Mouse (Mus musculus) small intestine, adult 2 months (tissue): ENCODE measurements at regions not wholly inside any gene's neighbourhood (a gene's known extent, or its start where the extent isn't known, plus 50 kb on each side); places are given as distances from the start of the nearest gene placed in this dataset.
"Not testable (repeated sequence)": the region's sequence is repeated elsewhere in the genome, so short reads cannot be mapped to it uniquely, and the experiment has no call there.

Experiments used
- H3K27ac ChIP-seq: fragments of 200-500 bp; 2 replicates; pipeline ENCODE4 v1.5.1; 2012; ENCODE audit warnings: low read depth, low read length, control low read depth, inconsistent platforms; ENCODE audit not compliant: insufficient read depth
- H3K27me3 ChIP-seq: fragments of 200-500 bp; 2 replicates; pipeline ENCODE4 v1.6.1; 2012; ENCODE audit warnings: mild to moderate bottlenecking, moderate library complexity, low read length, inconsistent platforms; ENCODE audit not compliant: control insufficient read depth, insufficient read depth
- H3K36me3 ChIP-seq: fragments of 200-500 bp; 2 replicates; pipeline ENCODE4 v1.6.1; 2012; ENCODE audit warnings: mild to moderate bottlenecking, low read length, control low read depth, inconsistent platforms; ENCODE audit not compliant: control insufficient read depth, insufficient read depth
- H3K4me1 ChIP-seq: fragments of 200-500 bp; 2 replicates; pipeline ENCODE4 v1.6.1; 2012; ENCODE audit warnings: low read length, inconsistent platforms, mixed read lengths; ENCODE audit not compliant: control insufficient read depth, insufficient read depth, insufficient read length
- H3K4me3 ChIP-seq: fragments of 200-500 bp; 2 replicates; pipeline ENCODE4 v1.5.1; 2012; ENCODE audit warnings: low read depth, mild to moderate bottlenecking, control low read depth, inconsistent platforms, low read length, moderate library complexity
- CTCF ChIP-seq: fragments of 200-500 bp; IDR thresholded peaks from 2 replicates; pipeline ENCODE4 v1.5.1; 2012; ENCODE audit warnings: low read depth, mild to moderate bottlenecking, control low read depth, inconsistent platforms, low read length, moderate library complexity, mixed read lengths; ENCODE audit not compliant: insufficient replicate concordance, insufficient read length; ENCODE audit errors: extremely low read depth
- POLR2A ChIP-seq: fragments of 200-500 bp; IDR thresholded peaks from 2 replicates; pipeline ENCODE4 v1.6.1; 2012; ENCODE audit warnings: low read depth, mild to moderate bottlenecking, control low read depth, inconsistent platforms, low read length, moderate library complexity
- WGBS: fragments of 180-500 bp; shearing (Covaris S2); methylation state at CpG from one replicate; pipeline ENCODE4 v1.1.7; 2018; 5-methylcytosine and 5-hydroxymethylcytosine counted together

DNA sequence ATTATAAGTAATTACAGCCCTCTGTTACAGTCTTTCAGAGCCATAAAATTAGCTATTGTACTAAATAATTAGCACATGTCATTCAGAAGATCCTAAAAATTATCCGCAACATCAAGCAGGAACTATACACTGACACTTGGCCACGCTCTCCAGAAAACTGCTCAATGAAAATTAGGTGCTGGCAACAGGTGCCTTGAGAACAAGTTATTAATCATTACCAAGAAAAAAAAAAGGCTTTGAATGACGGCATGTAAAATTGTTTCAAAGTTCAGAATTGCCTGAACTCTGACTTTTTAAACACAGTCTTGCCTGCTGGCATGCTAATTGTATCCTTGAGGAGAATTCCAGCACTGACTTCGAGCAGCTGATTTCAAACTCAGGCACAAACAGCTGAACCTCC is 316.6 kb downstream of the Vrk1 start:
- H3K36me3 ChIP-seq = no peaks in the 10 kb centered on the region
- no peak overlapping the region for H3K27ac ChIP-seq
- no peak overlapping the region for H3K4me3 ChIP-seq
- H3K27me3 ChIP-seq = no peaks in the 10 kb centered on the region; the same call in 1 of the 2 replicates
- H3K4me1 ChIP-seq = no peaks in the 10 kb centered on the region
- WGBS = 32% methylated on average over 4 of the region's 4 CpGs
- TF ChIP-seq CTCF (no peak), POLR2A (no peak)

DNA sequence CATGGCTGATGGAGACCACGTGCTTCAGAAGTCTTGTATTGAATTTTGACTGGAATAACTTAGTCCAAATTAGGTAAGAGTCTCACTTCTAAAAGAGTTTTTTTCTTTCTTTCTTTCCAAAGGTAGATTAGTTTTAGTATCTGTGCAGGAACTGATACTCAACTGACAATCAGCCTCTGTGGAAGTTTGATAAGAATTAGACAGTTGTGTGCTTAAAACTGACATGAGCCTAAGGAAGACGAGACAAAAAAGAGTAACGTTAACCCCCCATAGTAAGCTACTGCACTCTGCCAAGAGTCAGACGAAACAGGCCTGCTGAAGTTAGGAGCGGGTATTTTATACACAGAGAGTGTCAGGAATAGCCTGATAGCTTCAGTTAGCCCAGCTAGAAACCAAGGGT is 317.3 kb downstream of the Vrk1 start:
- no peak for TF ChIP-seq CTCF
- no peak for TF ChIP-seq POLR2A
- Histone ChIP-seq H3K27me3 (no peaks in the 10 kb centered on the region; the same call in 1 of the 2 replicates), H3K4me3 (no peak overlapping the region), H3K36me3 (no peaks in the 10 kb centered on the region), H3K4me1 (no peaks in the 10 kb centered on the region), H3K27ac (no peak overlapping the region)
- 74% methylated on average over 5 of the region's 5 CpGs for WGBS

DNA sequence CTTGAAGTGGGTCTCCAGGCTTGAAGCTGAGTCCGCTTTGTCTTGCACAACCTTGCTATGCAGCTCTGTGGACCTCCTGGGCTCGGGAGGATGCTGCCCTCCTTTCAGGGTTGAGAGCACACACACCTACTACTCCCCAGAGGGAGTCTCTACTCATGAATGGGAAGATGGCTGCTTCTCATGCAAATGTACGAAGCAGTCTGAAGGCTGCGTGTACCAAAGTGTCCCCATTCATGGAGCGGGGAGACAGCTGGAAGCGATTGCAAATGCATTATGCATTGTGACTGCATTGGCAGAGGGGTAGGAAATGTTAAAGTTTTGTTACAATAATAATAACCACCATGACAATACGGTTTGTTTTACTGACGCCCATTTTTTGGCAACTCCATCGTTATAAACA is 347.8 kb downstream of the Vrk1 start:
- no peaks in the 10 kb centered on the region for H3K27me3 ChIP-seq
- H3K36me3 ChIP-seq = no peaks in the 10 kb centered on the region
- no peaks in the 10 kb centered on the region for H3K4me1 ChIP-seq
- 84% methylated on average over 9 of the region's 9 CpGs for WGBS
- no peak overlapping the region for H3K27ac ChIP-seq
- no peak for TF ChIP-seq POLR2A
- TF ChIP-seq CTCF = no peak
- H3K4me3 ChIP-seq = no peak overlapping the region

DNA sequence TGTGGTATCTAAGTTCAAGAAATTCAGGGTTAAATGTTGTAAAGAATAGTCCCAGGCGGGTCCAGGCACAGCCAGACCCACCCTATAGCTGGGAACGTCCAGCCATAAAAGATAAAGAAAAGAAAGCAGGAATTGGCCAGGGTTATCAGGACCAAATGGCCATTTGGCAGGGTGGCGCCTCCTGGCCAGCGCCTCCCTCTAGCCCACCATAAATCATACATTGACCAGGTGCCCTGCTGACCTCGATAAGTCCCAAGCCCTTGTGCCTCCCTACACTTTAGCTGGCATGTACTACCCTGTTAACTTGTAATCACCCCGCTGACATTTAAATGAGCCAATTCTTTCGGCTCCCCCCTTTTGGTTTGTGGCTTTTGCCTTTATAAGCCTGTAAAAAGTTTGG is 351.6 kb downstream of the Vrk1 start:
- 25% methylated on average over 7 of the region's 7 CpGs for WGBS
- not testable (repeated sequence) for H3K4me1 ChIP-seq, H3K27me3 ChIP-seq, H3K4me3 ChIP-seq, H3K27ac ChIP-seq, H3K36me3 ChIP-seq

DNA sequence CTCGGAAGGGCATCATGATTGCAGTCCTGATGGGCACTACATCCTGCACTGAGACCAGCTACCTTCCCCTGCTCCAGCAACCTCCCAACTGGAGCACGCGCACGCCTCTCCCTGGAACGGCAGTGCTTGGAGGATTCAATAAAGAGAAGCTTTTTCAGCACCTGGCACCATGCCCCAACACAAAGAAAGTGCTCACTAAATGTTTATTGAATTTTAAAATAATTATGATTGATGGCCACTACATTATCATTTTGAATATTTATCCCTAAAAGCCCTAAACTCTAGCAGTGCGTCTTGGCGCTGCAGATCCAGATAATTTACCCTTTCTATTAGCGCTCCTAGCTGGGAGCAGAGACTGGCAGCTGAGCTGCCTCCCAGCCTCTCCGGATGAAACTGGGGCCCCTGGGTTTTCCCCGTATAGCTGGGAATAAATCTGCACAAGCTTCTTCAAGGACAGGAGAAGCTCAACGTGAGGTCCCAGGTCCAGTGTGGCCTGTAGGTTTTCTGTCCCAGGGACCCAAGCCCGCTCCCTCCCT is 364.9 kb downstream of the Vrk1 start:
- Histone ChIP-seq H3K27me3 (no peaks in the 10 kb centered on the region), H3K27ac (no peak overlapping the region), H3K4me1 (no peaks in the 10 kb centered on the region), H3K36me3 (no peaks in the 10 kb centered on the region), H3K4me3 (no peak overlapping the region)
- TF ChIP-seq POLR2A (no peak), CTCF (no peak)
- 62% methylated on average over 12 of the region's 12 CpGs for WGBS

DNA sequence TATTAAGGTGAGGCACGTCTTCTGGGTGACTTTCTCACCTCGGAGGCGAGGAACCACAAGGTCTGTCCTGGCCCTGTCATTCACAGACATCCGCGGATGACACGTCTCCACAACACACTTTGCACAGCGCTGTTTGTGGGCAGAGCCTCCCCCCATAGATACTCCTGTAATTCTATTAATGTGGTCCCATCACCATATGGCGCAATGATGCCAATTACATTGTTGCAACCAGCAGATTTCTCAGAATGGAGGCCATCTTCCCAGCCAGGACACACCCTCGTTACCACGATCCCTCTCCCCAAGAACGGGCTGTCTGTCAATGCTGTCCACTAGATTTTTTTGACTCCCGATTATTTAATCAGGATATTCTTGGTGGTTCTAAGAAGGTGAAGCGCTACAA is 365.9 kb downstream of the Vrk1 start:
- H3K36me3 ChIP-seq = no peaks in the 10 kb centered on the region
- WGBS = 87% methylated on average over 13 of the region's 13 CpGs
- H3K27me3 ChIP-seq = no peaks in the 10 kb centered on the region
- no peak overlapping the region for H3K27ac ChIP-seq
- TF ChIP-seq POLR2A = no peak
- TF ChIP-seq CTCF = no peak
- H3K4me3 ChIP-seq = no peak overlapping the region
- no peaks in the 10 kb centered on the region for H3K4me1 ChIP-seq

DNA sequence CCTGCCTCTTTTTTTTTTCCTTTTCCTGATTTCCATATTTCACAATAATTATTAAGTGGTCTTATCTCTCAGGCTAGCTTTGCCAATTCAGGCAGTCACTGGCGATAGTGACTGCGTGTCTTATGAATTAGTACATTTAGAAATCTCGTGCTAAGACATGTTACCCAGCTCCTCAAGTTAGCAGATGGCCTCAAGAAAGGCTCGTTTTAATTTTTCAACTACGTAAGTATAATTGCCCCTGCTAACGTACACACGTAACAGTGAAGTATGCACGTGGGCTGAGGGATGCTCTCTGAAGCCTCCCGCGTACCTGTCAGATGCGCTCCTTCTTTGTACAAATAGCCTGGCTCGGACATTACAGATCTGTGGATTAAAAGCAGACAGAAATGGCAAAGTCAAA is 366.8 kb downstream of the Vrk1 start:
- Histone ChIP-seq H3K27me3 (no peaks in the 10 kb centered on the region), H3K4me1 (no peaks in the 10 kb centered on the region), H3K4me3 (no peak overlapping the region), H3K36me3 (no peaks in the 10 kb centered on the region), H3K27ac (no peak overlapping the region)
- TF ChIP-seq POLR2A = no peak
- TF ChIP-seq CTCF = no peak
- 79% methylated on average over 12 of the region's 12 CpGs for whole genome bisulfite sequencing

DNA sequence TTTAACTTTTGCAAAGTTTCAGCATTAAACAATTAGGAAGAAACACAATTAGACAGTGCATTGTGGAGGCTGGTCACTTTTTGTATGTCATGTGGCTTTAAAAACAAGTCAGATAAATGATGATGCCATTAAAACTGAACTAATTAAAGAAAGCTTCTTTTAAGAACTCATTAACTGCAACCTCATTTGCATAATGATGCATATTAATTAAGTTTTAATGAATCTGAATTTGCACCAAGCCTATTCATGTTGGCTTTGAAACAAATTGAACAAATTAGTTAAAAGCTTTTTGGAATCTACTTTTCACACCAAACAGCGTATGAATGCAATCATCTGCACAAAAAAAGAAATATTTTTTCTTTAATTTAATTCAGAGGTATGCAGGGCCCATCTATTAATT is 367.3 kb downstream of the Vrk1 start:
- H3K4me3 ChIP-seq = no peak overlapping the region
- no peak for TF ChIP-seq CTCF
- TF ChIP-seq POLR2A = no peak
- H3K36me3 ChIP-seq = no peaks in the 10 kb centered on the region
- H3K27ac ChIP-seq = no peak overlapping the region
- WGBS = 86% methylated on average over 1 of the region's 1 CpGs
- no peaks in the 10 kb centered on the region for H3K4me1 ChIP-seq
- H3K27me3 ChIP-seq = no peaks in the 10 kb centered on the region
